Mouse (Mus musculus) embryonic facial prominence, embryonic 13.5 days (tissue): ENCODE measurements around the gene Hspa12b. TPM values are rescaled to one million over a fixed set of nuclear protein-coding genes. Genes with fewer than 3 reads are reported as not detected.

Experiments
- ATAC-seq: fragments of 200-750 bp; cut with Nextera tagmentation; 2 replicates; pipeline ENCODE4 v1.8.0; 2017; ENCODE audit warnings: low read depth; ENCODE audit not compliant: insufficient number of reproducible peaks, insufficient read depth, low FRiP score, low TSS enrichment
- H3K27ac ChIP-seq: fragments of 300-500 bp; sonication (generic); 2 replicates; pipeline ENCODE4 v1.5.1; 2015; ENCODE audit warnings: moderate library complexity, mild to moderate bottlenecking, inconsistent platforms
- H3K27me3 ChIP-seq: fragments of 300-500 bp; sonication (generic); 2 replicates; pipeline ENCODE4 v1.6.1; 2015; ENCODE audit warnings: mild to moderate bottlenecking, inconsistent platforms
- H3K36me3 ChIP-seq: fragments of 300-500 bp; sonication (generic); 2 replicates; pipeline ENCODE4 v1.6.1; 2015; ENCODE audit warnings: mild to moderate bottlenecking, inconsistent platforms
- H3K4me1 ChIP-seq: fragments of 300-500 bp; sonication (generic); 2 replicates; pipeline ENCODE4 v1.6.1; 2015; ENCODE audit warnings: inconsistent platforms
- H3K4me2 ChIP-seq: fragments of 300-500 bp; sonication (generic); 2 replicates; pipeline ENCODE4 v1.6.1; 2015; ENCODE audit warnings: moderate library complexity, mild to moderate bottlenecking, inconsistent platforms
- H3K4me3 ChIP-seq: fragments of 300-500 bp; sonication (generic); 2 replicates; pipeline ENCODE4 v1.5.1; 2015; ENCODE audit warnings: mild to moderate bottlenecking, inconsistent platforms
- H3K9ac ChIP-seq: fragments of 300-500 bp; sonication (generic); 2 replicates; pipeline ENCODE4 v1.6.1; 2015; ENCODE audit warnings: mild to moderate bottlenecking, inconsistent platforms
- H3K9me3 ChIP-seq: fragments of 300-500 bp; sonication (generic); 2 replicates; pipeline ENCODE4 v1.6.1; 2016; ENCODE audit warnings: inconsistent platforms
- WGBS: fragments of 180-500 bp; shearing (Covaris S2); methylation state at CpG from one replicate; pipeline ENCODE4 v1.1.7; 2015; ENCODE audit warnings: mixed read lengths; 5-methylcytosine and 5-hydroxymethylcytosine counted together
- polyA plus RNA-seq: library from polyadenylated mRNA; unstranded; fragments of >200 nt; fragmentation: Nextera tagmentation; extraction: Ambion mirVana; gene quantifications from 2 replicates; pipeline ENCODE4 v1.2.1, GENCODE M21; 2015

Hspa12b gene
- polyA plus RNA-seq, 1 experiment from 2014 or later: 18.2 TPM

- no peak for ATAC-seq
- WGBS: 84% methylated on average over 4 of the region's 4 CpGs
- peaks cover 41% of the 10 kb centered on the region for H3K36me3 ChIP-seq
Measured at GRCm38 (mm10) chr2:131154036-131154435, 27.0 kb downstream of the Hspa12b start.

GRCm38 (mm10) chr2:131156987-131157386 lies 29.9 kb downstream of the Hspa12b start:
- Histone ChIP-seq H3K36me3 (peaks cover 24% of the 10 kb centered on the region), H3K4me1 (peaks cover 28% of the 10 kb centered on the region), H3K9me3 (no peaks in the 10 kb centered on the region), H3K27ac (no peak overlapping the region), H3K4me3 (no peak overlapping the region), H3K4me2 (no peak overlapping the region), H3K9ac (no peak overlapping the region), H3K27me3 (no peaks in the 10 kb centered on the region)
- WGBS: 94% methylated on average over 7 of the region's 7 CpGs
- ATAC-seq: no peak

More at GRCm38 (mm10) chr2:131154036-131154435, 27.0 kb downstream of the Hspa12b start:
- Histone ChIP-seq H3K27ac (no peak overlapping the region), H3K4me3 (no peak overlapping the region), H3K27me3 (no peaks in the 10 kb centered on the region), H3K4me1 (peaks cover 19% of the 10 kb centered on the region), H3K4me2 (no peak overlapping the region), H3K9ac (no peak overlapping the region), H3K9me3 (no peaks in the 10 kb centered on the region)

GRCm38 (mm10) chr2:131159491-131159910 lies 32.4 kb downstream of the Hspa12b start:
- peak overlapping the region; percentile 88 for H3K4me2 ChIP-seq
- peaks cover 36% of the 10 kb centered on the region for H3K4me1 ChIP-seq
- peak overlapping the region; percentile 93; the same call in 1 of the 2 replicates for H3K27ac ChIP-seq
- H3K27me3 ChIP-seq: no peaks in the 10 kb centered on the region
- peak overlapping the region; percentile 76 for H3K4me3 ChIP-seq
- no peaks in the 10 kb centered on the region for H3K9me3 ChIP-seq
- H3K9ac ChIP-seq: peak overlapping the region; percentile 87
- peak; percentile 38 for ATAC-seq
- under 1% methylated on average over 18 of the region's 18 CpGs for WGBS
- 0 out of 2 replicates have a peak, but pooled peaks cover 10% of the 10 kb centered on the region for H3K36me3 ChIP-seq

- H3K9ac ChIP-seq: peak within 1 kb of the TSS; percentile 87
- under 1% methylated on average over 54 of the region's 54 CpGs for WGBS
- H3K27ac ChIP-seq: peak within 1 kb of the TSS; percentile 93
- no peaks in the 10 kb centered on the region for H3K27me3 ChIP-seq
- H3K4me3 ChIP-seq: peak within 1 kb of the TSS; percentile 76
- H3K36me3 ChIP-seq: 0 out of 2 replicates have a peak, but pooled peaks cover 5% of the 10 kb centered on the region
- peak within 1 kb of the TSS; percentile 88 for H3K4me2 ChIP-seq
- no peaks in the 10 kb centered on the region for H3K9me3 ChIP-seq
- H3K4me1 ChIP-seq: peaks cover 36% of the 10 kb centered on the region
- ATAC-seq: peak; percentile 96
Measured at GRCm38 (mm10) chr2:131159938-131160581, 33.0 kb downstream of the Hspa12b start, which contains the start of gene 1700037H04Rik. 1700037H04Rik (minus strand) TSS chr2:131160081.

- WGBS: under 1% methylated on average over 17 of the region's 17 CpGs
- Histone ChIP-seq H3K4me3 (peak overlapping the region; percentile 76), H3K4me1 (peaks cover 36% of the 10 kb centered on the region), H3K4me2 (peak overlapping the region; percentile 88), H3K27ac (peak overlapping the region; percentile 93), H3K9me3 (no peaks in the 10 kb centered on the region), H3K27me3 (no peaks in the 10 kb centered on the region), H3K36me3 (no peaks in the 10 kb centered on the region), H3K9ac (peak overlapping the region; percentile 74)
- ATAC-seq: no peak
Measured at GRCm38 (mm10) chr2:131160671-131161111, 33.6 kb downstream of the Hspa12b start.

GRCm38 (mm10) chr2:131163924-131164323 lies 36.8 kb downstream of the Hspa12b start:
- Histone ChIP-seq H3K4me2 (no peak overlapping the region), H3K27ac (peak overlapping the region; percentile 48), H3K9me3 (no peaks in the 10 kb centered on the region)

GRCm38 (mm10) chr2:131166172-131166571 lies 39.1 kb downstream of the Hspa12b start:
- 76% methylated on average over 2 of the region's 2 CpGs for WGBS

More at GRCm38 (mm10) chr2:131163924-131164323, 36.8 kb downstream of the Hspa12b start:
- Histone ChIP-seq H3K4me1 (peaks cover 19% of the 10 kb centered on the region), H3K36me3 (no peaks in the 10 kb centered on the region), H3K9ac (no peak overlapping the region), H3K27me3 (no peaks in the 10 kb centered on the region), H3K4me3 (no peak overlapping the region)
- 56% methylated on average over 7 of the region's 7 CpGs for WGBS
- ATAC-seq: no peak

GRCm38 (mm10) chr2:131167984-131168383 lies 40.9 kb downstream of the Hspa12b start:
- Histone ChIP-seq H3K9me3 (no peaks in the 10 kb centered on the region), H3K4me3 (no peak overlapping the region), H3K36me3 (no peaks in the 10 kb centered on the region), H3K4me1 (peaks cover 38% of the 10 kb centered on the region), H3K27ac (no peak overlapping the region), H3K4me2 (no peak overlapping the region), H3K9ac (no peak overlapping the region), H3K27me3 (peaks cover 28% of the 10 kb centered on the region)
- 80% methylated on average over 6 of the region's 6 CpGs for WGBS
- no peak for ATAC-seq

More at GRCm38 (mm10) chr2:131166172-131166571, 39.1 kb downstream of the Hspa12b start:
- Histone ChIP-seq H3K4me3 (no peak overlapping the region), H3K9ac (no peak overlapping the region), H3K4me1 (peaks cover 29% of the 10 kb centered on the region), H3K36me3 (no peaks in the 10 kb centered on the region), H3K4me2 (no peak overlapping the region), H3K27me3 (peaks cover 10% of the 10 kb centered on the region), H3K27ac (no peak overlapping the region), H3K9me3 (no peaks in the 10 kb centered on the region)
- no peak for ATAC-seq

GRCm38 (mm10) chr2:131168914-131169313 lies 41.8 kb downstream of the Hspa12b start:
- Histone ChIP-seq H3K9me3 (no peaks in the 10 kb centered on the region), H3K4me2 (no peak overlapping the region), H3K27ac (no peak overlapping the region), H3K9ac (no peak overlapping the region), H3K4me1 (peaks cover 37% of the 10 kb centered on the region), H3K27me3 (peaks cover 38% of the 10 kb centered on the region), H3K4me3 (no peak overlapping the region), H3K36me3 (no peaks in the 10 kb centered on the region)
- WGBS: 75% methylated on average over 1 of the region's 1 CpGs
- no peak for ATAC-seq

- H3K36me3 ChIP-seq: no peaks in the 10 kb centered on the region
- no peaks in the 10 kb centered on the region for H3K9me3 ChIP-seq
- H3K27me3 ChIP-seq: peaks cover 38% of the 10 kb centered on the region
- ATAC-seq: no peak
- H3K4me2 ChIP-seq: peak overlapping the region; percentile 63
- no peak overlapping the region for H3K27ac ChIP-seq
- peak overlapping the region; percentile 58 for H3K9ac ChIP-seq
- H3K4me3 ChIP-seq: peak overlapping the region; percentile 40
- peaks cover 45% of the 10 kb centered on the region for H3K4me1 ChIP-seq
- 14% methylated on average over 9 of the region's 9 CpGs for WGBS
Measured at GRCm38 (mm10) chr2:131170936-131171335, 43.9 kb downstream of the Hspa12b start.

GRCm38 (mm10) chr2:131171401-131172104 lies 44.5 kb downstream of the Hspa12b start:
- H3K9ac ChIP-seq: peak overlapping the region; percentile 58
- WGBS: 3% methylated on average over 43 of the region's 43 CpGs
- H3K4me2 ChIP-seq: peak overlapping the region; percentile 63
- H3K9me3 ChIP-seq: no peaks in the 10 kb centered on the region
- H3K27ac ChIP-seq: no peak overlapping the region
- ATAC-seq: peak; percentile 39; the same call in 1 of the 2 replicates
- peaks cover 38% of the 10 kb centered on the region for H3K27me3 ChIP-seq
- H3K4me3 ChIP-seq: peak overlapping the region; percentile 40
- H3K36me3 ChIP-seq: no peaks in the 10 kb centered on the region; the same call in 1 of the 2 replicates
- peaks cover 52% of the 10 kb centered on the region for H3K4me1 ChIP-seq
